In genomic region chr4:149166957-149167611, GRCm38 (mm10) we compare ENCODE assay signal across 8 mouse cellular contexts. TPM values are rescaled to one million over a fixed set of nuclear protein-coding genes. Genes with fewer than 3 reads are reported as not detected.
DNase-seq lines count a peak whose midpoint lies in the region; ATAC-seq and TF ChIP-seq lines count a peak whose summit lies in the region.

No protein-coding gene starts in this region.

- DNase-seq in layer of hippocampus, adult 11-12 months (ENCODE audit: low spot score) = peak; percentile 34
- DNase-seq in layer of hippocampus, adult 8-10 months (ENCODE audit: low spot score in 2 of 2) = no peak
- DNase-seq in heart, postnatal 4 days = peak; percentile 24
- DNase-seq in thymus, adult 18-20 months = peak; percentile 46 to 54
- DNase-seq in cerebellum, postnatal 36 days = no peak

- H3K36me3 ChIP-seq in limb, embryonic 13.5 days = peaks cover 26% of the 10 kb centered on the region
- peaks cover 14% of the 10 kb centered on the region for H3K36me3 ChIP-seq in midbrain, embryonic 13.5 days

- no peaks in the 10 kb centered on the region for H3K9me3 ChIP-seq in limb, embryonic 13.5 days
- no peaks in the 10 kb centered on the region for H3K9me3 ChIP-seq in midbrain, embryonic 13.5 days

- no peak for TF ChIP-seq CTCF in cortical plate, adult 2 months (IDR thresholded peaks at IDR 0.05; ENCODE audit: extremely low read depth, insufficient read depth, low read length)

- H3K4me2 ChIP-seq in limb, embryonic 13.5 days (replicated peaks) = peak overlapping the region; percentile 89
- peak overlapping the region; percentile 94 for H3K4me2 ChIP-seq in midbrain, embryonic 13.5 days (replicated peaks)

- H3K4me1 ChIP-seq in cortical plate, adult 2 months (ENCODE audit: control insufficient read depth, insufficient read depth, low read length) = no peaks in the 10 kb centered on the region
- peaks cover 10% of the 10 kb centered on the region for H3K4me1 ChIP-seq in limb, embryonic 13.5 days
- peaks cover 21% of the 10 kb centered on the region for H3K4me1 ChIP-seq in midbrain, embryonic 13.5 days (replicated peaks)

- no peak overlapping the region for H3K27ac ChIP-seq in cortical plate, adult 2 months (ENCODE audit: insufficient read depth, low read length)
- H3K27ac ChIP-seq in limb, embryonic 13.5 days = peak overlapping the region; percentile 74
- H3K27ac ChIP-seq in midbrain, embryonic 13.5 days = peak overlapping the region; percentile 35; the same call in 1 of the 2 replicates

- peak overlapping the region; percentile 47 for H3K4me3 ChIP-seq in cortical plate, adult 2 months (ENCODE audit: insufficient read depth, low read length)
- H3K4me3 ChIP-seq in limb, embryonic 13.5 days = peak overlapping the region; percentile 92
- peak overlapping the region; percentile 97 for H3K4me3 ChIP-seq in midbrain, embryonic 13.5 days (replicated peaks)

- WGBS in limb, embryonic 13.5 days = under 1% methylated on average over 27 of the region's 27 CpGs
- 2% methylated on average over 27 of the region's 27 CpGs for WGBS in midbrain, embryonic 13.5 days

- peak; percentile 52 for ATAC-seq in limb, embryonic 13.5 days (ENCODE audit: low FRiP score, low read depth)
- ATAC-seq in midbrain, embryonic 13.5 days = peak; percentile 73

- H3K27me3 ChIP-seq in limb, embryonic 13.5 days = no peaks in the 10 kb centered on the region
- no peaks in the 10 kb centered on the region for H3K27me3 ChIP-seq in midbrain, embryonic 13.5 days

- H3K9ac ChIP-seq in limb, embryonic 13.5 days = peak overlapping the region; percentile 91
- H3K9ac ChIP-seq in midbrain, embryonic 13.5 days (replicated peaks) = peak overlapping the region; percentile 94

- no peak for TF ChIP-seq POLR2A in cortical plate, adult 2 months (IDR thresholded peaks at IDR 0.05; ENCODE audit: extremely low read depth, insufficient read depth, low read length)

RNA-seq across cellular contexts. Expression of gene Pgd, which starts 0.5 kb away (rescaled TPM):
- 10 to 100 TPM; 33.0 to 46.5 (median 40.5) TPM for total RNA-seq in layer of hippocampus, adult 8-10 months (2022)
- 47.8 and 48.5 TPM in 2 replicates for polyA plus RNA-seq in cortical plate, adult 2 months (2012; rRNA removed)
- 10 to 100 TPM; 50.1 to 55.5 TPM for total RNA-seq in heart, postnatal 4 days (2021)
- polyA plus RNA-seq in limb, embryonic 13.5 days (2015; fragmentation: Nextera tagmentation; extraction: Ambion mirVana) = 113 and 116 TPM in 2 replicates
- polyA plus RNA-seq in midbrain, embryonic 13.5 days (2015; fragmentation: Nextera tagmentation; extraction: Ambion mirVana) = 116 and 118 TPM in 2 replicates

RNA-seq across cellular contexts. Expression of gene Cenps, which starts 29.7 kb away (rescaled TPM):
- total RNA-seq in layer of hippocampus, adult 8-10 months (2022) = 10 to 100 TPM; 24.7 to 33.6 (median 29.6) TPM
- polyA plus RNA-seq in cortical plate, adult 2 months (2012; rRNA removed) = 5.4 and 6.0 TPM in 2 replicates
- 10 to 100 TPM; 13.1 to 14.9 TPM for total RNA-seq in heart, postnatal 4 days (2021)
- 31.0 and 33.0 TPM in 2 replicates for polyA plus RNA-seq in limb, embryonic 13.5 days (2015; fragmentation: Nextera tagmentation; extraction: Ambion mirVana)
- 22.9 and 24.6 TPM in 2 replicates for polyA plus RNA-seq in midbrain, embryonic 13.5 days (2015; fragmentation: Nextera tagmentation; extraction: Ambion mirVana)

RNA-seq across cellular contexts. Expression of gene Cort, which starts 40.5 kb away (rescaled TPM):
- 10 to 100 TPM in 2 of 4 experiments, 1 to 10 TPM in 2; 8.6 to 11.8 (median 10.3) TPM for total RNA-seq in layer of hippocampus, adult 8-10 months (2022)
- polyA plus RNA-seq in cortical plate, adult 2 months (2012; rRNA removed) = 10.2 and 10.6 TPM in 2 replicates
- 1 to 10 TPM in 1 of 2 experiments, under 1 TPM in 1; 0.71 to 1.2 TPM for total RNA-seq in heart, postnatal 4 days (2021)
- polyA plus RNA-seq in limb, embryonic 13.5 days (2015; fragmentation: Nextera tagmentation; extraction: Ambion mirVana) = 0.31 TPM in 1 of 2 replicates, not detected in the other
- polyA plus RNA-seq in midbrain, embryonic 13.5 days (2015; fragmentation: Nextera tagmentation; extraction: Ambion mirVana) = 0.42 and 0.53 TPM in 2 replicates

Comparison
In these comparisons a context has a peak if more than half of its experiments do, and no peak if none do; other contexts are left out.
1. DNase-seq: peak in layer of hippocampus, adult 11-12 months (single experiment), heart, postnatal 4 days (single experiment) and thymus, adult 18-20 months (2 of 2); none in layer of hippocampus, adult 8-10 months (0 of 2) and cerebellum, postnatal 36 days (0 of 2).
2. H3K4me3 ChIP-seq: peak in every context shown above with its lines; median percentile 97 in midbrain, embryonic 13.5 days; 92 in limb, embryonic 13.5 days; 47 in cortical plate, adult 2 months.